In the genomic region with DNA sequence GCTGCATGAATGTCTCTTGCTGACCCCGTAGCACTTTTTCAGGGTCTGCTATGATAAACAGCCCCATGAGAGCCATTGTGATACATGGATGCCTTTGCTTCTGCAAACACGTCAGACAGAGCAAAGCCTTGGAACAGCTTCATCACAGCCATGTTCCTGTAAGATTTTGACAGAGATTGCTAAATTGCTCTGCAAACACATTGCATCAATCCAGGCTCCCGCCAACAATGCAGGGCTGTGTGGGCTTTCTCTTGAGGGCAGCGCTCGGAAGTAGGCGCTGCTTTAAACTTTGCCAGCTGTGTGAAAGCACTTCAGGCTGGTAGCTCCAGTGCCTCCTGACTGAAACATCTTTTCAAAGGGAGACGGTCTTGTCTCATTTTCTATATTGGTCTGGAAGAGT, we compare ENCODE assay signal across 17 mouse cellular contexts. TPM values are rescaled to one million over a fixed set of nuclear protein-coding genes. Genes with fewer than 3 reads are reported as not detected.
DNase-seq lines count a peak whose midpoint lies in the region; TF ChIP-seq lines count a peak whose summit lies in the region.
"Had no signal": no experiment of that assay in that cellular context is flagged by ENCODE, and none has a peak within 500 bp of the region (broad histone marks: within the 10 kb centered on the region; RNA-seq: fewer than 3 reads in every experiment).

No protein-coding gene starts in this region.

- H3K4me3 ChIP-seq in liver, adult 2 months (ENCODE audit: insufficient read depth, low read depth, low read length): no peak overlapping the region
- no peak overlapping the region for H3K4me3 ChIP-seq in limb, embryonic 10.5 days
- H3K4me3 ChIP-seq: forebrain, embryonic 13.5 days; left cerebral cortex, adult 2 months; limb, embryonic 15.5 days; midbrain, embryonic 12.5 days had no signal

- no peak overlapping the region for H3K9ac ChIP-seq in liver, adult 2 months (ENCODE audit: low read depth, low read length)
- H3K9ac ChIP-seq: forebrain, embryonic 13.5 days; limb, embryonic 15.5 days; midbrain, embryonic 12.5 days had no signal

- peak; percentile 91 for DNase-seq in liver, adult 2 months (ENCODE audit: extremely low read depth, low read depth, low spot score)
- no peak for DNase-seq in liver
- peak; percentile 61 for DNase-seq in brain, embryonic 14.5 days (ENCODE audit: low read depth)
- peak; percentile 16 for DNase-seq in forelimb bud, embryonic 11.5 days (ENCODE audit: low read depth, low spot score)
- peak; percentile 53 to 76 for DNase-seq in lung, postnatal 4 days
- DNase-seq in cerebellum, adult 9-11 months: no peak
- no peak for DNase-seq in right cerebral cortex, postnatal 10 days (ENCODE audit: low spot score in 2 of 2)
- no peak for DNase-seq in limb, embryonic 10.5 days (ENCODE audit: low spot score)
- DNase-seq: heart, adult 11 months; heart, postnatal 10 days; kidney, postnatal 25 days; right cerebral cortex, postnatal 25 days had no signal

- 24% methylated on average over 7 of the region's 7 CpGs for WGBS in liver, adult 2 months
- 79% methylated on average over 7 of the region's 7 CpGs for WGBS in limb, embryonic 10.5 days

- 0 out of 2 replicates have a peak, but pooled peaks cover 3% of the 10 kb centered on the region for H3K27me3 ChIP-seq in liver, adult 2 months (ENCODE audit: control insufficient read depth, insufficient read depth, low read length)
- H3K27me3 ChIP-seq in limb, embryonic 10.5 days (ENCODE audit: low read depth, poor library complexity, severe bottlenecking): no peaks in the 10 kb centered on the region
- H3K27me3 ChIP-seq: CH12.LX; forebrain, embryonic 13.5 days; midbrain, embryonic 12.5 days had no signal

- H3K9me3 ChIP-seq in limb, embryonic 10.5 days (replicated peaks): no peaks in the 10 kb centered on the region
- H3K9me3 ChIP-seq: forebrain, embryonic 13.5 days; limb, embryonic 15.5 days; midbrain, embryonic 12.5 days had no signal

- no peak for TF ChIP-seq POLR2A in liver, adult 2 months (IDR thresholded peaks at IDR 0.05; ENCODE audit: extremely low read depth, insufficient read depth, low read length)
- TF ChIP-seq POLR2A in brain, embryonic 14.5 days (IDR thresholded peaks at IDR 0.05; ENCODE audit: borderline replicate concordance, extremely low read depth, insufficient read depth, insufficient read length, poor library complexity, severe bottlenecking): no peak

- H3K79me2 ChIP-seq in liver, adult 2 months (ENCODE audit: control insufficient read depth, insufficient read depth, low read length): no peaks in the 10 kb centered on the region

- H3K4me1 ChIP-seq in liver, adult 2 months (ENCODE audit: control insufficient read depth, insufficient read depth, low read length): peaks cover 7% of the 10 kb centered on the region
- peaks cover 17% of the 10 kb centered on the region for H3K4me1 ChIP-seq in limb, embryonic 10.5 days

- H3K36me3 ChIP-seq in liver, adult 2 months (ENCODE audit: control insufficient read depth, insufficient read depth, low read length): no peaks in the 10 kb centered on the region
- H3K36me3 ChIP-seq in limb, embryonic 10.5 days: no peaks in the 10 kb centered on the region
- H3K36me3 ChIP-seq: limb, embryonic 15.5 days; midbrain, embryonic 12.5 days had no signal

- no peak overlapping the region for H3K27ac ChIP-seq in liver, adult 2 months (replicated peaks; ENCODE audit: insufficient read depth, low read depth, low read length)
- no peak overlapping the region for H3K27ac ChIP-seq in limb, embryonic 10.5 days
- H3K27ac ChIP-seq: forebrain, embryonic 13.5 days; left cerebral cortex, adult 2 months; limb, embryonic 15.5 days; midbrain, embryonic 12.5 days had no signal

- no peak for TF ChIP-seq CTCF in liver, adult 2 months (IDR thresholded peaks at IDR 0.05; ENCODE audit: low read depth, low read length)
- TF ChIP-seq CTCF in brain, embryonic 14.5 days (IDR thresholded peaks at IDR 0.05; ENCODE audit: borderline replicate concordance, extremely low read depth, insufficient read depth, insufficient read length): no peak

RNA-seq across cellular contexts. Expression of a gene that starts 30.8 kb away (rescaled TPM):
- 9.3 and 11.3 TPM in 2 replicates for total RNA-seq in liver, adult 2 months (2014; rRNA removed)
- 7.3 and 11.3 TPM in 2 replicates for polyA plus RNA-seq in liver, adult 2 months (2012; rRNA removed)
- polyA plus RNA-seq in brain, embryonic 14.5 days (2012; rRNA removed): 42.0 and 50.3 TPM in 2 replicates
- polyA plus RNA-seq in limb, embryonic 10.5 days (2016; fragmentation: Nextera tagmentation; extraction: Ambion mirVana): 35.0 and 43.7 TPM in 2 replicates

Comparison
In these comparisons a context has a peak if more than half of its experiments do, and no peak if none do; other contexts are left out.
1. DNase-seq: peak in liver, adult 2 months (single experiment), brain, embryonic 14.5 days (single experiment), forelimb bud, embryonic 11.5 days (single experiment) and lung, postnatal 4 days (2 of 2); none in liver (single experiment), cerebellum, adult 9-11 months (single experiment), right cerebral cortex, postnatal 10 days (0 of 2) and limb, embryonic 10.5 days (single experiment).